Mouse (Mus musculus) adrenal gland, adult 18-20 months (tissue): ENCODE measurements around the gene Actl10. TPM values are rescaled to one million over a fixed set of nuclear protein-coding genes. Genes with fewer than 3 reads are reported as not detected.
A peak's percentile ranks its signal among the peaks of the same experiment; 100 is the strongest.

Experiments used
- DNase-seq, 2 experiments: peaks; one replicate each; pipeline ENCODE4 v3.0.0; 2021 to 2022; ENCODE audit warnings: low spot score in 2 of 2
- long read RNA-seq, 2 experiments: library from polyadenylated mRNA; stranded (forward); transcript quantifications; one replicate each; pipeline ENCODE4 v2.0.0; 2021
- total RNA-seq, 2 experiments: library from RNA; stranded (reverse); gene quantifications; 1 replicate in 1 of 2; 2 replicates in 1 of 2; pipeline ENCODE4 v1.2.3; 2021

Actl10 gene
- under 1 TPM in 1 of 2 experiments, not detected in 1; 0.19 TPM for total RNA-seq
- long read RNA-seq, experiment 1, result 0 reads
- long read RNA-seq, experiment 2, result 0 reads

DNA sequence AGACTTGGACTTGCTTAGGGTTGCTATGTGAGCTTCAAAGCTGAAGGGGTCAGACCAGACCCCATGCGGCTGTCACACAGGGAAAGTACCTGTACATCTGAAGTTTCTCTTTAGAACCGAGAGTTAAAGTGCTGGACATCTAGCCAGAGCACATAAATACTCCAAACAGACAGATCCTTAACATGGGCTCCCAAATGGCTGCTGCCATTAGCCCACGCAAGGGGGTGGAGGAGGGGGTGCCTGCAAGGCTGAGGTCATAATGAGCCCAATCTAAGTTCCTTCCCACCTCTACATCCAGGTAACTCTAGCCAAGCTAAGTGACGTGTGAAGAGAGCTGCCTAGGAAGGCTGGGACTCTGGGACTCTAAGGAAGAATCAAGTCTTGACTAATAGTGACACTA, at the start of gene Actl10:
Gene Actl10 (plus strand): TSS at position 301 of the 400 bp plus-strand sequence.
- no peak for DNase-seq

DNA sequence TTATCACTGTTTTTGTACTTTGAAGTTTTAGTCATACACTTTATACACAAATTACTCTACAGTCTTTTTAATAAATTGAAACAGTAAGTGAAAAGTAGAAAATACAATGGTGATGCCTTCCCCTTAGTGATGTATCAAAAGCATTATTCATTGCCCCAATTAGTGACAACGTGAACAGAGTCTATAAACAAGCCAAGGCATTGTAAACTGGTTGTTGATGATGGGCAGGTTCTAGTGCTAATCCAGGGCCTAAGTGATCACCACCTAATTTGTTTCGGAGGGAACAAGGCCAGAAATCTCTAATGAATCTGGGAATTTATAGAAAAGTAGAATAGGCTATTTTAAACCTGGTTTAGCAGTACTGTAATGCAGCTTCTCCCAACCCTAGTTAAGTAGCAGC, 44.5 kb upstream of the Actl10 start:
- DNase-seq, result no peak

DNA sequence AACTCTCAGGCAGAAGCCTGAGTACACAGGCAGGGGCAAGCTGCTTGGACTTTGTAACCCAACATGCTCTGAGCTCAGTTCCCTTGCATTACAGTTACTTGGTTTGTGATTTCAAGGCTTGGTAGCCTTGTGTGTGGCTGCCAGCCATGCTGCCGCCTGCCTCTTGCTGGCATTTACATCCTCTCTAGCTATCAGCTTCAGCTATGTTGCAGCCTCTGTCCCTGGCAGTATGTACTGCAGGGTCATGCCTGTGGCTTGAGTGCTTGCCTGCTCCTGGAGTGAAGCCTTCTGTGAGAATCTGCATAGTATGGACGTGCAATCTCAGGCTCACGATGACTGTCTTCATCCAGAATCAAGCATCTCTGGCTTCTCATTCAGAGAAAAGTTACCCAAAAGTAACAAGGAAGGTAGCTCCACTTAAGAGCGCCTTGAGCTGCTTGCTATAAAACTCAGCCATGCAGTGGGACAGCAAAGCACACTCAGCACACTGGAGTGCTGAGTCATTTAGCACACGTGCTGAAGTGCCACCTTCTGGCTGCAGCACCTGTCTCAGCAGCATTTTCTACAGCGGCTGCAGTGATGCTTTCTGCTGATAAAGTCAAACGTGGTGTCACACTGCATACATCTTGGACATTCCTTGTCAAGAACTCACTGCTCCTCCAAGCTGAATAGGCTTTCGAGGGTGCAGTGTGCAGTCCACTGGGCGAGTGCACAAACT, 43.9 kb upstream of the Actl10 start:
- peak in 1 of 2 experiments; percentile 24 for DNase-seq

DNA sequence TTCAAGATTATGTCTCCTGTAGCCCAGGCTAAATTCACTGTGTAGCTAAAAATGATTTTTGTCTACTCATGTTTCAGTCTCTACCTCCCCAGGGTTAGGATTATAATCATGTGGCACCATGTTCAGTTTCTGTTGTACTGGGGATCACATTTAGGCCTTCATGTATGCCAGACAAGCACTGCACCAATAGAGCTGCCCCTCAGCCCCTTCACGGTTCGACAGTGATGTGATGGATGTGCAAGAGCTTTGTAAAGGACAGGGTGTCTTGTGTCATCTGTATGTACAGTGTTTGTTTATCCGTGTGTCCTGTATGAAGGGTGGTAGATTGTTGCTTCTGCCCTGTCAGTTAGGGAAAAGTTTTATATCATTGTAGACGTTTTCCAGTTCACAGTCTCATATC, 43.1 kb upstream of the Actl10 start:
- no peak for DNase-seq

DNA sequence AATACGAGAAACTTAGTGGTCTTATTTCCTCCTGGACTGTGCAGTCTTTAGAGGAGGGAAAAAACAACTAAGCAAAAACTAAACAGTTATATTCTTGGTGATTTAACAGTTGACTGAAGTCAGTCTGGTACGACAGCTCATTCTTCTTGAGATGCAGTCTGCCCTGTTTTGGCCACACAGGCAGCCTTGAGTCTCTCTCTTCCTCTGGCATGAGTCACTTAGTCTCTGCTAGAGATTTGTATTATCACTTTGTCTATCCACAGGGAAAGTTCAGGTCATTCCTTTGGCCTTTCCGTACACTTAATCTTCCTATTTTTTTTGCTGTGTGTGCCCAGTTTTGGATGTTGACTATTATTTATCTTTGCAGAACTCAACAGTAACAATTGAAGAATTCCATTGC, 41.4 kb upstream of the Actl10 start:
- DNase-seq, result no peak

DNA sequence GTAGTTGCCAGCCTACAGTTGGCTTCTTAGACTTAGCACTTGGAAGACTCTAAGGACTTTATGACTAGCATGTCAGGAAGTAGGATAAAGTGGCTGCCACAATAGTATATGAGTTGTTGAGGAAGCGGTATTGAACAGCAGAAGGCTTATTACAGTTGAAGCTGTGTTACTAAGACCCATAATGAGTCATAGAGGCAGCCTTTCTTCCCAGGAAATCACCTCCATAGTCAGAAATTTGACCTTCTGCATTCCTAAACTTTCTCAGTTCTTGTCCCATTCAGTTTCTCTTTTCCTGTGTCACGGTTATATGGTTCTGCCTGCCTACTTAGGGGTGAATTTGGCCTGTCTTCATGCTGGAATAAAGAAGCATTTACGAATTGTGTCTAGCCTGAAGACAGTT, 34.6 kb upstream of the Actl10 start:
- no peak for DNase-seq

DNA sequence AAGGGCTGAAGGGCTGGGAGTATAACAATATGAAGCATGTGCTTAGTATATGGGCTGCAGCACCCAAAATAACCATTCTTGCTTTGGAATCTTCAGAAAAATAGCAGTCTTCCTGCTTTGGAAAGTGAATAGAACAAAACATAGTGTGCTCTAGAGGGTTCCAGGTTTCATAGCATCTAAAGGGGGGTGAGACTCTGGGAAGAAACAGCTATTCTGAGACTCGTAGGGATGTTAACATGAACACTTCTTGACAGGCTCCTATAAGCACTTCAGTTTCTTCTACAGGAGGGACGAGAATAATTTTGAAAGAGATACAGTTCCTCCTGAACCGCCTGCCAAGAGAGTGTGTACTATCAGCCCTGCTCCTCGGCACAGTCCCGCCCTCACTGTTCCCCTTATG, 34.2 kb upstream of the Actl10 start:
- DNase-seq, result no peak

DNA sequence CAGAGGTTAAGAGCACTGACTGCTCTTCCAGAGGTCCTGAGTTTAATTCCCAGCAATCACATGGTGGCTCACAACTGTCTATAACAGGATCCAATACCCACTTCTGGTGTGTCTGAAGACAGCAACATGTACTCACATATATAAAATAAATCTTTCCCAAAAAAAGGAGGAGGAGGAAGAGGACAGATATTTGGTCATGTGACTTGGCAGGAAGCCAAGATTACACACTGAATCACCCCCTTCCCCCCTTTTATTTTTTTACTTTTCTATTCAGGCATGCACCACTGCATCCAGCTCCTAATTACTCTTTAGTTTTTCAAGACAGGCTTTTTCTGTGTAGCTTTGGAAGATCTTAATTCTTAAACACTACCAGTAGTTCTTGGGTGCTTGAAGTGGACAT, 30.1 kb upstream of the Actl10 start:
- no peak for DNase-seq

DNA sequence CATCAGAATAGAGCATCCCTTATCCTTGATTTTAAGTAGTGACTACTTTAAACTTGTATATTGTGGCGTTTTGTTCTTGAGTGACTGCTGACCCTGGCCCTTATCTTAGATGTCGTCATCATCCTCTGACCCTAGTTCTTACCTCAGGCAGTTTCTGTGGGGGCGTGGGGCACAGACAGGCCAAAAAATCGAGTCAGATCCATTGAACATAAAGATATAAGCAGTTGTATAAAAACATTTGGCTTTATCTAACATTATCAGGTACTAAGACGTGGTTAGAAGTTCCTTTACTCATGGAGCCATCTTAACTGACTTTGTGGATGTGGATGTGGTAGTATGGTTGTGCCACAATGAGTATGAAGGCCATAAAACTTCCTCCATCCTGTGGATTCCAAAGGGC, 29.2 kb upstream of the Actl10 start:
- no peak for DNase-seq

DNA sequence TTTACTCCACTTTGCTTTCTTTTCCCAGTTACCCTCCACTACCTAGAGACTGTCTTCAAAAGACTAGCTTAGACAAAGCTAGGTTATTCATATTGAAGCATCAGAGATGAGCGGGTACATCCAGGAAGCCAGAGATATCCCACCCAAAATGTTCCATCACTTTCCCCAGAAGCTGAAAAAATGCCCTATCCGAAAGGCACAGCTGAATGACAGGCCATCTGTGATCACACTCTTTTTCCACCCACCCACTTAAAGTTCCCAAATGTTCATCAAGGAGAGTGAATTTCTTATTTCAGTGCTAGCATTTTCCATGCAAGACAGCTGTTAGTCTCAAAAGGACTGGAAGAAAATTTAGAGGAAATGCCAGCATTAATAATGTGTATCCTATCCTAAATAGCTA, 26.3 kb upstream of the Actl10 start:
- no peak for DNase-seq

DNA sequence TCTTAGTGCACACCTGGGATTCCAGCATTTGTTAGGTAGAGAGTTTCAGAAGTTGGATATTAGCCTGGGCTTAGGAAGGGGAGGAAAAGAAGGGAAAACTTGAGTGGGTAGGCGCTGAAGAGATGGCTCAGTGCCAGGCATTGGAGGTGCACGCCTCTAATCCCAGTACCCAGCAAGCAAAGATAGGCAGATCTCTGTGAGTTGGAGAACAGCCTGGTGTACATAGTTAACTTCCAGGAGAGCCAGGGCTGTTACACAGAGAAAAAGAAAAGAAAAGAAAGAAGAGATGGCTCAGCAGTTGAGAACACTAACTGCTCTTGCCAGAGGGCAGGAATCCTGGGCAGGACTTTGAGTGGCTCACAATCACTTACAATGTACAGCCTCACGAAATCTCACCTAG, 25.0 kb upstream of the Actl10 start:
- DNase-seq, result no peak

DNA sequence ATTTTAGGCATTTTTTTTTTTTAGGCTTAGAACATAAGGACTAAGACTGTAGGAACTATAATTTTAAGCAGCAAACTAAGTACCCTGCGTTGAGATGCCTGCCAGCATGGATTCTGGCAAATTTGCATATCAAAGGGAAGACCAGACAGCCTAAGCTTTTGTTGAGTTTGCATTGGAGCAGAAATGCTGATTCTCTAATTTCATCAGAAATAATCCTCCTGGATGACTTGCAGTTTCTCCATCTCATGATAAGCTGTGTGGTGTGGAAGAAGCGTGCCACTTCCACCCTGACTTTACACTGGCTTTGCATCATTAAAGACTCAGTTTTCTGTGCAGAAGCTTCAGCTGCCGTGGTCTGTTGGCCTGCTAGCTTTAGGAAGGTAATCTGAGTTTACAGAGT, 18.7 kb upstream of the Actl10 start:
- DNase-seq, result no peak

DNA sequence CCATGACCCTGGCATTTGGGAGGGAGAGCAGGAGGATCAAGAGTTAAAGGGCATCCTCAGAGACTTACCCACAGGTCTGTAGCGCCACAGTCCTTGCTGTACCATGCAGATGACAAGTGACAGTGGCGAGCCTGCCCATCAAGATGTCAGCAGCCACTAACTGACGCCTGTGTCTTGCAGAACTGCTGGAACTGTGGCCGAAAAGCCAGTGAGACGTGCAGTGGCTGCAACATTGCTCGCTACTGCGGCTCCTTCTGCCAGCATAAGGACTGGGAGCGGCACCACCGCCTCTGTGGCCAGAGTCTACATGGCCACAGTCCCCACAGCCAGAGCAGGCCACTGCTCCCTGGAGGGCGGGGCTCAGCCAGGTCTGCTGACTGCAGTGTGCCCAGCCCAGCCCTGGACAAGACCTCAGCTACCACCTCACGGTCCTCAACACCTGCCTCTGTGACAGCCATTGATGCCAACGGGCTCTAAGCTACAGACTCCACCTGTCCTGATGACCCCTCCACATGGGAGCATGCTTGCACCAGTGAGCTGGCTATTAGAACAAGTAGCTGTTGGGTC, 16.8 kb upstream of the Actl10 start:
- no peak for DNase-seq

DNA sequence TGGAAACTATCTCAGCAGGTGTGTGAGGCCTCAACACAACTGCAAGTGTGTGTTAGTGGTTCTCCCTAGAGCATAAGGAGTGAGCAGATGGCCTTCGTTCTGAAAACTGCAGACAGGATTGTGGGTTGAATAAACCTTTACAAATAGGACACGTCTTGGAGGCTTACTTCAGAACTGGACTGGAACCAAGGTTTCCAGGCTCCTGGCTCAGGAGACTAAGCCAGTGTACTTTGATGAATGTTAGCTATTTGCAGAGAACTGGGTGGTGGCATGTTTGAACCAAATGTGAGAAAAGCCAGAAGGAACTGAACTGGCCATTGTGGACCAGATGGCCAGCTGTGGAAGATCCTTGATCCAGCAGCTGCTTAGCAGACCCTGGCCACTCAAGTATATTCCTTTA, 13.3 kb upstream of the Actl10 start:
- DNase-seq, result no peak

DNA sequence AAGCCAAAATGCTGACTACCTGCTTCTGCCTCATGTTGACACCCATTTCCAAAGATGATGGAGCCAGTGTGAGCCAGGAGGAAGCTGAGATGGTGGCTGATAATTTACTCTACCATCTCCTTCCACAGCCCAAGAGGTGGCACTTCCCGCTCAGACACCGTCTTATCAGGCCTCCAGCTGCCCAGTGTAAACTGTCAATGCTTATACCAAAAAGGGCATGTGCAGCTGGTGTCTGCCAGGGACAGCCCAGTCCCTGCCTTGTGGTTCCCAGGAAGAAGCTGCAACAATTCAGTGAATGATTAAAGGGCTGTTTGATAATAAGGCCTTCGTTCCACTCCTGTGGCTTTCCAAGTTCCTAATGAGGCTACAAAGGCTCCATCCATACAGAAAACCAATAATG, 12.9 kb upstream of the Actl10 start:
- DNase-seq, result no peak

DNA sequence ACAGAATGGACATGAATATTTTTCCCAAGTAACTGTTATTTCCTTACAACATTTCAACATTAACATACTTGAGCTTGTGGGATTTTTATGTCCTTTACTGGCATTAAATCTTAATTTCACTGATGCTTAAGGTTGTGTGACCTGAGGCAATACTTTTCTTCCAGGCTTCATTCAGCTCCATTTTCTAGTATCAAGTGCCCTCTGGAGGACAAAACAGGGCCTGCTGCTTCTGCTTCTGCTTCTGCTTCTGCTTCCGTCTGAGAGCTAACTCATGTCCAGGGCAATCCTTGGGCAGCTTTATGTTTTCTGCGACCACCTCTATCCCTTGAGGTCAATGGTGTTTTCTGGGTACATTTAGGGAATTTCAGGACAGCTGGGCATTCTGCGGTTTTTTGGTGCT, 11.9 kb upstream of the Actl10 start:
- DNase-seq, result no peak

DNA sequence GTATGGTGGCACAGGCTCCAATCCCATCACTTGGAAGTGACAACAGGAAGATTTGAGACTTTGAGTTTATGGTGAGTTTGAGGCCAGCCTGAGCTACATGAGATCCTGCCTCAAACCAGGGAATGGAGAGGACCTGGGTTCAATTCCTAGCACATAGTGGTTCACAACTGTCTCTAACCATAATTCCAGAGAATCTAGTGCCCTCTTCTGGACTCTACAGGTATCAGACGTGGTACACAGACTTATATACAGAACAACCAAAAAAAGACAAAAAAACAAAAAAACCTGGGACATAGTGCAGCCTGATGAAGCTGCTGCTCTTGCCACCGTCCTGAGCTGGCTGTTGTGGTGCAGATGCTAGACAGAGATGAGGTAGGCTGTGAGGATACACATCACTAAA, 9.9 kb upstream of the Actl10 start:
- DNase-seq, result no peak

DNA sequence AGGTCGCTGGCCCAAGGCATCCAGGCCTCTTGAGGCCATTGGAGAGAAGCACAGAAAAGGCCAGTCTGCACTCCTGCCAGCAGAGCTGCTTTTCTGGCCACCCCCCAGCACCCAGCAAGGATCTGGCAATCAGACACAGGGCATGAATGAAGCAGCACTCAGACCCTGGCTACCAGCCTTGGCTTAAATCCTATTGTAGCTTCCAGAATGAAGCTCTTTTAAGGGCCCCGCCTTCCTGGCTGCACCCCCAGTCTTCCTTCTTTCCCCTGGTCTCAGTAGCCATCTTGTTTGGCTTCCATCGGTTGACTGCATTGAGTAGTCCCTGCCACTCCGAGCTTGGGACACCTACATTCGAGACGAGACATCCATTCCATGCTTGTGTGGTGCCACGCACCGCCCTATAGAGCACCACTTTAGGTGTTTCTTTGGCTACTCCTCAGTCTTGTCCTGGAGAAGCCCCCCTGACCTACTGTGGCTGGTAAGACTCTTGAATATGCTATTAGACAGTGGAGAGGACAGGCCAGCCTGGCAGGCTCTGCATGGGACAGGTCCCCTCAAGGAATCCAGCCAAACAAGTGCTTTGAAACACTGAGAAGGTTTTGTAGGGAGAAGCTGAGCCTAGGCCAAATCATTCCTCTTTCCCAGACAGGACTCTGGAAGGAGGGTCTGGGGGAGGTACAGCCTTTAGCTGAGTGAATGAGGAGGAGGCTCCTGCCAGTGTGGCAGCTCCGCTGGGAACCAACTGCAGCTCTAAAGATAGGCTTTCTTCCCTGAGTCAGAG, 7.8 kb upstream of the Actl10 start:
- no peak for DNase-seq

DNA sequence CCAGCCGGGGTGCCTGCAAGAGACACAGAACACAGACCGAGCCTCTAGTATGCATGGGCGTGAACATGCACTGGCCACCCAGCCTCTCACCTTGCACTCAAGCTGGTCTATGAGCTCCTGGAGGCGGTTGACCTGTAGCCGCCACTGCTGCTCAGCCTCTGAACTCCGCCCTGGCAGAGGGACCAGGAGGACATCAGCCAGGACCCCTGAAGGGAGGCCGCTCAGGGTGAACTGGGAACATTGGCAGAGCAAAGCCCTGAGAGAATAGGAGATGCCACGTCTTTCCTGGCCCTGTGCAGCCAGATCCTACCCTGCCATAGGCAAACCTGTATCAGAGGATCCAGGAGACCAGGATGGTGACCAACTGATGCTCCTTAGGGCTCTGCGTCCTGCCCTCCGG, 4.9 kb upstream of the Actl10 start, which contains the start of gene 1700003F12Rik:
Gene 1700003F12Rik (plus strand): TSS at position 375 of the 400 bp plus-strand sequence.
- DNase-seq, result no peak

DNA sequence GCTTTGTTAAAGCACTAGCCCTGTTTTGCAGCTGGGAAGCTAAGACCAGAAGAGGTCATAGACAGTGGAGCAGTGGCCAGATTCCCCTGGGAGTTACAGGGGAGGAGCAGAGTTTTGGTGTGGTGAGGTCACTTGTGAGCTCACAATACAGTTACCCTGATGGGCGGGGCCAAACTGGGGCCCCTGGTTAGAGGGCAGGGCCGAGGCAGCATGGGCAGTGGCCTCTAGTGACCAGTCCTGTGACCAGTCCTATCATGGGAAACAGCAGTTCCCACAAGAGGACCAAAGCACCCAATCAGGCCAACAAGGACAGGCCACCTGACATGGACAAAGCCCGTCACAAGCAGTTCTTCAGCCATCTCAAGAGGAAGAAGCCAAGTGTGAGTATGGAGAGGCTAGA, 2.9 kb upstream of the Actl10 start:
- DNase-seq, result no peak

DNA sequence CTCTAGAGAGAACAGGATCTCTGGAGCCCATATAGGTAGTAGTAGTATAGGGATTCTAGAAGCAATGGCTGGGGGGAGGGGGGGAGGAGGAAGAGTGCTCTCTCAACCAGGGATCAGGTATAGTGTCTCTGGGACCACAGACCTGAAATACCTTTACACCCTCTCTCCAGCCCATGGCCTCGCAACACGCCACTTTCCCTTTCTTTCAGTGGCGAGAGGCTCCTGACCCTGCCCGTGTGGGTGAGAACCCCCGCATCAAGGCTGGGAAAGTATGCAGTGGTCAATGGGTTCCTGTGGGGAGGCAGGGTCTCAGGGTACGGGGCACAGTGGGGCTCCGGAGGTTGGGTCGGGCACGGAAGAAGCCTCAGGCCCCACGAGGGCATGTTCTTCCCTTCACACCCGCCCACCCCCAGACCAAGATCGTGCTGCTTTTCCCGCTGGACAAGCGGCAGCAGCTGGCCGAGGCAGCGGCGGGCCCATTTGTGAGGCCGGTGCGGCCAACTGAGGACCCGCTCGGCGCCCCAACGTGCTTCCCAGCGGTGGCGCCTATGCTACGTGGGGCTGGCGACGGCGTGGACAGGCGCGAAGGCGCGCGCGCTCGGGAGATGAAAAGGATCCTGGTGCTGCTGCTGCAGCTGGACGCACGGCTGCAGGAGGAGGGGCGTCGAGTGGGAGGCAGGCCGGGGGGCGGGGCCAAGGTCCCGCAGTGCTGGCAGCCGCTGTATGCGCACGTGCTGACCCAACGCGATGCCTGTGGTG, 2.3 kb upstream of the Actl10 start:
- DNase-seq, result peak; percentile 48 to 60

DNA sequence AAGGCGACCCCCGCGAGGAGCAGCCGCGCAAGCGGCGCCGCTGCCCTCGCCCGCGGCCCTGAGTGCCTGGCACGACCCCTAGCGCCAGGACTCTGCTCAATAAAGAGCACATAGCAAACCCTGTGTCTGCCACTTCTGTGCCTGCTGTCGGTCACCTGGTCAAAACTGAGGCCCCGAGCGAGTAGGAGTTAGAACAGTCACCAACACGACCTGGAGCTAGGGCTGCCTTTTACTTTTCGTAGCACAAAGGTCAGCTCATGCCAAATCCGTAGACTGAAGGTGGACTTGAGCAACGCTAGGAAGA, 1.7 kb upstream of the Actl10 start:
- no peak for DNase-seq
